In genomic region chr7:49717942-49718733, GRCm38 (mm10) we compare ENCODE assay signal across 15 mouse cellular contexts.
"Had no signal": no experiment of that assay in that cellular context is flagged by ENCODE, and none has a peak within 500 bp of the region (broad histone marks: within the 10 kb centered on the region; RNA-seq: fewer than 3 reads in every experiment).

No protein-coding gene starts in this region.

- H3K36me3 ChIP-seq: intestine, embryonic 15.5 days; kidney, embryonic 15.5 days; liver, embryonic 13.5 days; stomach, embryonic 15.5 days had no signal

- H3K4me2 ChIP-seq: intestine, embryonic 15.5 days; kidney, embryonic 15.5 days; liver, embryonic 13.5 days; stomach, embryonic 15.5 days had no signal

- H3K9ac ChIP-seq: intestine, embryonic 15.5 days; kidney, embryonic 15.5 days; liver, embryonic 13.5 days; stomach, embryonic 15.5 days had no signal

- H3K4me1 ChIP-seq: intestine, embryonic 15.5 days; kidney, embryonic 15.5 days; liver, embryonic 13.5 days; stomach, embryonic 15.5 days had no signal

- H3K27me3 ChIP-seq: intestine, embryonic 15.5 days; liver, embryonic 13.5 days; stomach, embryonic 15.5 days had no signal

- DNase-seq: kidney, adult 11 months; kidney, adult 8-10 months; kidney, postnatal 10 days; kidney, postnatal 36 days; layer of hippocampus, postnatal 36 days; liver, embryonic 13.5 days; lung, adult 2 months; right cerebral cortex, postnatal 25 days; spleen, adult 18-20 months; thymus, postnatal 25 days had no signal

- H3K27ac ChIP-seq: intestine, embryonic 15.5 days; kidney, embryonic 15.5 days; left cerebral cortex, adult 2 months; liver, embryonic 13.5 days; macrophage; stomach, embryonic 15.5 days had no signal

- ATAC-seq: intestine, embryonic 15.5 days had no signal

- H3K9me3 ChIP-seq: intestine, embryonic 15.5 days; kidney, embryonic 15.5 days; liver, embryonic 13.5 days; stomach, embryonic 15.5 days had no signal

- H3K4me3 ChIP-seq: intestine, embryonic 15.5 days; kidney, embryonic 15.5 days; left cerebral cortex, adult 2 months; liver, embryonic 13.5 days; stomach, embryonic 15.5 days had no signal
